Mouse (Mus musculus): ENCODE measurements around the gene Fam83d.

Gene Fam83d

GRCm38 (mm10) chr2:158743518-158744141 is 24.3 kb upstream of the Fam83d start:
- no peak for DNase-seq (ENCODE audit: low read depth, low spot score)

GRCm38 (mm10) chr2:158745049-158745482 is 22.8 kb upstream of the Fam83d start:
- peak; percentile 65 for DNase-seq (ENCODE audit: low read depth, low spot score)

- no peak for DNase-seq (ENCODE audit: low read depth, low spot score)
These were observed 21.7 kb upstream of the Fam83d start for GRCm38 (mm10) chr2:158746164-158746563.

GRCm38 (mm10) chr2:158749366-158749765 is 18.5 kb upstream of the Fam83d start:
- no peak for DNase-seq (ENCODE audit: low read depth, low spot score)

- DNase-seq (ENCODE audit: low read depth, low spot score), result no peak
These were observed 7.7 kb upstream of the Fam83d start for GRCm38 (mm10) chr2:158760231-158760630.

GRCm38 (mm10) chr2:158762339-158762738 is 5.6 kb upstream of the Fam83d start:
- no peak for DNase-seq (ENCODE audit: low read depth, low spot score)

GRCm38 (mm10) chr2:158768350-158768749 is 457 bp downstream of the Fam83d start:
- peak; percentile 61 for DNase-seq (ENCODE audit: low read depth, low spot score)

GRCm38 (mm10) chr2:158768771-158769170 is 878 bp downstream of the Fam83d start:
- no peak for DNase-seq (ENCODE audit: low read depth, low spot score)

GRCm38 (mm10) chr2:158770126-158770757 is 2.3 kb downstream of the Fam83d start:
- no peak for DNase-seq (ENCODE audit: low read depth, low spot score)

- DNase-seq (ENCODE audit: low read depth, low spot score), result no peak
These were observed 3.3 kb downstream of the Fam83d start for GRCm38 (mm10) chr2:158771066-158771763.

- DNase-seq (ENCODE audit: low read depth, low spot score), result no peak
These were observed 4.9 kb downstream of the Fam83d start for GRCm38 (mm10) chr2:158772808-158773207.

GRCm38 (mm10) chr2:158774886-158775285 is 7.0 kb downstream of the Fam83d start:
- DNase-seq (ENCODE audit: low read depth, low spot score), result no peak

- no peak for DNase-seq (ENCODE audit: low read depth, low spot score)
These were observed 8.8 kb downstream of the Fam83d start for GRCm38 (mm10) chr2:158776716-158777115.

- no peak for DNase-seq (ENCODE audit: low read depth, low spot score)
These were observed 9.6 kb downstream of the Fam83d start for GRCm38 (mm10) chr2:158777490-158777889.

- no peak for DNase-seq (ENCODE audit: low read depth, low spot score)
These were observed 10.5 kb downstream of the Fam83d start for GRCm38 (mm10) chr2:158778349-158778748.

- DNase-seq (ENCODE audit: low read depth, low spot score), result no peak
These were observed 13.2 kb downstream of the Fam83d start for GRCm38 (mm10) chr2:158781126-158781525.

GRCm38 (mm10) chr2:158786927-158787795 is 19.3 kb downstream of the Fam83d start:
- DNase-seq (ENCODE audit: low read depth, low spot score), result no peak

- DNase-seq (ENCODE audit: low read depth, low spot score), result peak; percentile 96
These were observed 26.7 kb downstream of the Fam83d start, which contains the start of gene Dhx35 for GRCm38 (mm10) chr2:158794494-158795004. TSS of gene Dhx35 (plus strand) at chr2:158794807.

GRCm38 (mm10) chr2:158795043-158795442 is 27.1 kb downstream of the Fam83d start:
- no peak for DNase-seq (ENCODE audit: low read depth, low spot score)

GRCm38 (mm10) chr2:158795875-158796274 is 28.0 kb downstream of the Fam83d start:
- no peak for DNase-seq (ENCODE audit: low read depth, low spot score)

- DNase-seq (ENCODE audit: low read depth, low spot score), result no peak
These were observed 31.4 kb downstream of the Fam83d start for GRCm38 (mm10) chr2:158799328-158799727.
